ENCODE assay signal across 8 mouse cellular contexts in genomic region chr8:61265390-61265789, GRCm38 (mm10). TPM values are rescaled to one million over a fixed set of nuclear protein-coding genes. Genes with fewer than 3 reads are reported as not detected.
DNase-seq lines count a peak whose midpoint lies in the region; ATAC-seq and TF ChIP-seq lines count a peak whose summit lies in the region.

No protein-coding gene starts in this region.

- peak; percentile 38 for DNase-seq in layer of hippocampus, adult 11-12 months (ENCODE audit: low spot score)
- no peak for DNase-seq in layer of hippocampus, adult 9-10 months (ENCODE audit: low spot score)
- peak; percentile 77 for DNase-seq in adipocyte (ENCODE audit: low spot score)
- DNase-seq in gastrocnemius, adult 2 months: peak; percentile 63
- peak; percentile 69 to 75 for DNase-seq in kidney, postnatal 4 days
- DNase-seq in right cerebral cortex, postnatal 4 days: peak; percentile 47
- no peak for DNase-seq in cerebellum, adult 9-11 months

- no peak overlapping the region for H3K4me3 ChIP-seq in gastrocnemius, adult 2 months
- H3K4me3 ChIP-seq in midbrain, embryonic 16.5 days (ENCODE audit: low read depth, low read length): no peak overlapping the region

- no peak for ATAC-seq in midbrain, embryonic 16.5 days

- no peaks in the 10 kb centered on the region for H3K36me3 ChIP-seq in midbrain, embryonic 16.5 days (ENCODE audit: control insufficient read depth, insufficient read depth, low read length)

- no peaks in the 10 kb centered on the region for H3K9me3 ChIP-seq in midbrain, embryonic 16.5 days (replicated peaks; ENCODE audit: control insufficient read depth, low read length, poor library complexity, severe bottlenecking)

- 66% methylated on average over 5 of the region's 5 CpGs for WGBS in midbrain, embryonic 16.5 days

- TF ChIP-seq CTCF in gastrocnemius, adult 2 months (IDR thresholded peaks at IDR 0.05): no peak

- no peak overlapping the region for H3K9ac ChIP-seq in midbrain, embryonic 16.5 days (ENCODE audit: low read depth, low read length)

- intact Hi-C loops in gastrocnemius, adult 2 months (cut with DNase I): no loop called here

- H3K4me2 ChIP-seq in midbrain, embryonic 16.5 days (ENCODE audit: low read length): no peak overlapping the region

- H3K27me3 ChIP-seq in midbrain, embryonic 16.5 days (ENCODE audit: control insufficient read depth, insufficient read depth, low read depth, low read length): no peaks in the 10 kb centered on the region

- H3K4me1 ChIP-seq in midbrain, embryonic 16.5 days (ENCODE audit: control insufficient read depth, insufficient read depth, low read length): peaks cover 10% of the 10 kb centered on the region; the same call in 1 of the 2 replicates

- no peak overlapping the region for H3K27ac ChIP-seq in gastrocnemius, adult 2 months
- no peak overlapping the region for H3K27ac ChIP-seq in midbrain, embryonic 16.5 days (ENCODE audit: low read length)

RNA-seq across cellular contexts. Expression of gene Sh3rf1, which starts 41.7 kb away (rescaled TPM):
- total RNA-seq in gastrocnemius, adult 2 months (2021): 1 to 10 TPM; 1.2 to 1.8 TPM
- polyA plus RNA-seq in midbrain, embryonic 16.5 days (2015; fragmentation: Nextera tagmentation; extraction: Ambion mirVana): 32.1 and 34.7 TPM in 2 replicates

Comparison
In these comparisons a context has a peak if more than half of its experiments do, and no peak if none do; other contexts are left out.
1. DNase-seq: peak in layer of hippocampus, adult 11-12 months (single experiment), adipocyte (single experiment), gastrocnemius, adult 2 months (single experiment), kidney, postnatal 4 days (2 of 2) and right cerebral cortex, postnatal 4 days (single experiment); none in layer of hippocampus, adult 9-10 months (single experiment) and cerebellum, adult 9-11 months (single experiment).